Mouse (Mus musculus) adrenal gland, postnatal 25 days (tissue): ENCODE measurements at regions not wholly inside any gene's neighbourhood (a gene's known extent, or its start where the extent isn't known, plus 50 kb on each side); places are given as distances from the start of the nearest gene placed in this dataset.

Source experiments
- DNase-seq: peaks from one replicate; pipeline ENCODE4 v3.0.0; 2021; ENCODE audit warnings: mixed read lengths

DNA sequence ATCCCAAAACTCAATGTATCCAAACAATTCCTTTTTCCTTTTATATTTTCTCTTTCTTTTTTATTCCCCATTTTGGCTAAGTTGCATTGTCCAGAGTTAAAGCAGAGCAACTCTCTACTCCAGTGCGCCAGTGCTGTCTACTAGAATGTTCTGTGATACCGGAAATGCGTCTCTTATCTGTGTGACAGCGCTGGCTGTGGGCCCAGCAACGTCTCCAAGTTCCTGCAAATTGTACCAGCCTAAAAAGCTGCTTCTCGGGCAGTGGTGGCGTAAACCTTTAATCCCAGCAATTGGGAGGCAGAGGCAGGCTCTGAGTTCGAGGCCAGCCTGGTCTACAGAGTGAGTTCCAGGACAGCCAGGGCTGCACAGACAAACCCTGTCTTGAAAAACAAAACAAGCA lies 59.4 kb downstream of the Cox18 start:
- no peak for DNase-seq

DNA sequence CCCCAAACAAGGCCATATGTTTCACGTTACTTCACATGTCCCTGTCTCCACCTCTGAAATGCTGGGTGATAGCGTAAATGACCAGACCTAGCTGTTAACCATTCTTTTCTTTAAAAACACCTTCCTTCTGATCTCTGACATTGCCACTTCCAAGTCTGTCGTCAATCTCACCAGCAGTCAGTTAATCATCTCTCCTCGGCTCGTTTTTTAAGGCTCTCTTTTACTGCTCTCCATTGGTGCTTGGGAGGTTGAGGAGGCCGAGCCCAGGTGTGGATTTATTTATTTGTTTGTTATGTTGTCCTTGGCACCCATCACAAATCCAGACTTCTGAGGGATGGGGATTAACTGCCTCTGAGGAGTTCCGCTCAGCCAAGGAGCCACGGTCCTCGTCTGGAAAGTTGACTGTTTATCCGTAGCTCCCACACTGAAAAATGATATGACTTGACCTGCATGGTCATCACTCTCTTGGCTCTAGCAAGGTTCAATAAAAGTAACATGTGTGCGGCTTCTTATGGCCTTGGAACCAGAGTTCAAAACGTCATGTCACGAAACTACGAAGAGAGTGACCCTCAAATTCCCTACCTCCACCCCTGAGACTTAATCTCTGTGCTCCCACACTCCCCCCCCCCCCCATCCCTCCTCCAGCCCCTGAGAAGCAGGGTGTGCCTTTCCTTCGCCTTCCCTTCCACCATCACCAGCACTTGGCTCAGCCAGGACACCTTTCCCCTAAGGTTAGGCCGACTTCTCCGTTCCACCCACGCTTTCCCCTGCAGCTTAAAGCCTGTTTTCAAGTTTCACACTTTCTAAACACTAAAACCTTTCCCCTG lies 60.6 kb downstream of the Cox18 start:
- no peak for DNase-seq

DNA sequence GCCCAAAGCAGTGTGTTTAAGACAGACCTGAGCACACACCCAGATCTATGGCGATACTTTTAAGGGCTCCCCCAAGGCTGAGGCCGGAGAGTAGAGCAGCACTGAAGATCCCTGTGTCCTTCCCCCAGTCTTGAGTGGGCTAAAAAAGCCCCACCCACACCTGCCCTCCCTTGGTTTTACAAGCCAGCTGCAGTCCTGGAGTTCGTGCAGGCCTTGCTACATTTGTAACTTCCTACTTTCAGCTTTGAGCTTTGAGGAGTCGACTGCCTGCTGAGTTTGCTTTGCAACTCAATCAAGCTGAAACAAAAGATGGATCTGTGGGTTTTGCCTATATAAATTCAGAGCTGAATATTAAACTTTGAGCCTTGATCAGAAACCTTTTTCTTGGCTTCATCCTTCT lies 63.5 kb downstream of the Cox18 start:
- no peak for DNase-seq

DNA sequence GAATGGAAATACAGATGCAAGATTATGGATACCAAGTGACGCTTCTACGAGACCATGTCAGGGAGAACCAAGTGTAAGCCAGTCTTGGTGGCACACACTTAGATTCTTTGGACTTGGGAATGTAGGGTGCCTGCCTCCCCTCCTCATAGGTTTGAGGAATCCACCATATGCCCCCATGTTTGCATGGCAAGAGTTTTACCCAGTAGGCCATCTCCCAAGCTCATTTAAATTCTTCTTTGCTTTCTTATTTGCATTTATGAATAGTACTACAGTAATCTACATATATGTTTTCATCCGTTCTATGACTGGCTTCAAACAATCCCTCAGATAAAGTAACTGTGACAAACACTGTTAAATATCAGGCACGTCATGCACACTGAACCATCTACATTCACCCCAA lies 67.3 kb downstream of the Cox18 start:
- DNase-seq = no peak

DNA sequence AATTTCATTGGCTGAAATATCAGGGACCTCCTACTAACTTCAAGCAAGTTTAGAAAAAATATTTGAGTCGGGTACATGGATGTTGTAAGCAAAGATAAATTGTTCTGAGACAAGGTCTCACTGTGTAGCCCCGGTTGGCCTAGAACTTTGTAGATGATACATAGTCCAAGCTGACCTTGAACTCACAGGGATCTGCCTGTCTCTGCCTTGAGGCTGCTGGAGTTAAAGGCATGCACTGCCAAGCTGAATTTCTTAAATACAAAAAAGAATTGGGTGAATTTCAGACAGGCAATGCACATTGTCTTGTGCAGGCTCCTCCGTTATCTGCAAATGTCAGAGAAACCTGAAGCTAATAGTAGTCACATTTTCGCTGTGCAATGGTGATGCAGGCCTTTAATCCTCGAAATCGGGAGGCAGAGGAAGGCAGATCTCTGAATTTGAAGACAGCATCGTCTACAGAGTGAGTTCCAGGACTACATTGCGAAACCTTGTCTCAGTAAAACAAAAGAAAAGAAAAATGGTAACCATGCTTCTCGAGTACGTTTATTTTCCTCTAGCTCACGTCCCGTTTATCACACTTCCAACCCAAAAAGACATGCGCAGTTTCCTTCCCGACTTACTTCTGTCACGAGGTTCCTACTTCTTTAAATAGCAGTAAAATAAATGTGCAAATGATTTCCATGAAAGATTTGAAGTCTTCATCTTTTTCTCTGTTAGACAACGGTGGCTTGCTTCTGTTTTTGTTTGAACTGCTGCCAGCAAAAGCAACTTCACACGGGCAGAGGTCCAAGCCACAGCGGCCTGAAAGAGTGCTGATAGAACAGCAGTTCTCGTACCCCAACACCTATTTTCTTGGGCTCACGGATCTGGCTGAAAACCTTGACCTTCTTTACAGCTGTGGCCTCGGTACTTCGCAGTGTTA lies 73.9 kb downstream of the Cox18 start:
- peak; percentile 52 for DNase-seq

DNA sequence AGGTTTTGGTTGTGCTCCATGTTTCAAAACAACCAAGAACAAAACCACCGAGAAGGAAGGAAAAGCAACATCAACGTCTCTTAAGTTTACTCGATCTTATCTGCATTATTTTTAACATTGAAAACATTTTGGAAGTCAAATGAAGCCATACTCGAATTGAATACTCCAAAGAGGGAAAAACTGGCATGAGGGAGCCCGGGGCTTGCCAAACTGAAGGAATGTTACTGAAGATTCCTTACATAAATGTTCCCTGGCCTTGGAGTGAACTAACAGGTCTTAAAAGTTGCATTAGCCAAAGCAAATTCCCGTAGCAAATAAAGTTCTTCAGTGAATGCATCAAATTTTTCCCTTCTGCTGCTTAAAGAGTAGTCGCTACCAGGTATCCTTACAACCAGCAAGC lies 87.8 kb downstream of the Cox18 start:
- DNase-seq = no peak

DNA sequence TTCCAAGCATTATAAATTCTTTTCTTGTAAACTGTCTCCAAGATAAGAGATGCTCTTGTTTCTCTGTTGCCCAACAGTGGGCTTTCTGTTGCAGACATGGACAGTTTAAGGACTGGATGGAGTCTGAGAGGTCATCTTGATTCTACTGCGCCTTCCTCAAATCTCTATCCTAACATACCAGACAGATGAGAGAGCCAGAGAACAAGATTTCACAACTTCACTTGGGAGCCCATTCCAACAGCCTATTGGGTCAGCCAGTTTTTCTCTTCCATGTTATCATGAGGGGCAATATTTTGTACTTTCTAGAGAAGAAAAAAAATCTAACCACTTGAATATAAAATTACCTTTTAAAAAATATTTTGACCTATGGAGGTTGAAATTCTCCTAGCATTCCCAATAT lies 116.8 kb downstream of the Cox18 start:
- DNase-seq = no peak

DNA sequence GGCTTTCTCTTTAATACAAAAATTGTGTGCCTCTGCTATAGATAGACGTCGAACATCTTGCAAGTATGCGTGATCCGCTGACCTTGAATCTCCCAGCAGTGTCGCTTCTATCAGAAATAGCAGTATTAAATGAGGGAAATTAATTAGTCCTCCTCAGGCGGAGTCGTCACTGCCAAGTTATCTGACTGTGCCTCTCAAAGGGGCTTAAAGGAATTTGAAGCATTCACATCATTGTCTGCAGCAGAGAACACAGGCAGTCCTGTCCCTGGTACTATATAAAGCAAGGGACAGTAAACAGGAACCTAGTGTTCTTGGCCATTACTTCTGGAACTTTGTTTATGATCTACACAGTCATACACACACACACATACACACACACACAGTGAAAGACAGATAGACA lies 119.1 kb downstream of the Cox18 start:
- DNase-seq = no peak

DNA sequence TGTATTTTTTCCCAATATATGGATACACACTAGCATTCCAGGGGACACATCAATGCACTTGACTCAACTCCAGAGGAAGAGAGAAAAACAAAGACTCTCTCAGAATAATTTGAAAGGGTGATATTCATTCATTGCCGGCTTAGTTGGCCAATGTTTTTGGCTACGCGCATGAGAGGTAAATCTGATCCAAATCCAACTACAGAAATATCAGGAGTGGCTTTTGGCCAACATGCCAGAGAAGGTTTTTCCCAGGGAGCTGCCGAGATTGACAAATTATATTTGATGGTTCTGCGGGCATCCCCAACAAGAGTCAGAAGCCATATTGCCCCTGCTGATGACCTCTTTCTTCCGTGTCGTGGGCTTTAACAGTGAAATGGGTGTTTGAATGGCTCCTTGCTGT lies 135.3 kb downstream of the Cox18 start:
- no peak for DNase-seq

DNA sequence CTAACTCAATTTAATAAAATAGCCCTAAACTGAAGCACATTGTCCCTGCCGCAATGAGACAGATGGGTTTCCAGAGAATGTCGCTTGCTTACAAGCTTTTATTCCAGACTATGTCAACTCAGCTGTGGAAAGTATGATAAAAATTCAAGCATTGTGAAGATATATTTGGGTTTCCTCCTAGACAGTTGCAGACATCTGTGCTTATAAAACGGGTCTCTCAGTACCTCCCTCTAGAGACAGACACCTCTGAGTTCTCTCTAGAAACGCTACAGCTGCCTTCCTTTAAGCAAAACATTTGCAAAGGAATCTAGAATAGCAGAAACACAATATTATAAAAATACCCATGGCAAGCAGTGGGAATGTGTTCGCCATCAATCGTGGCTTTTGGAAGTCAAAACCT lies 137.3 kb downstream of the Cox18 start:
- no peak for DNase-seq

DNA sequence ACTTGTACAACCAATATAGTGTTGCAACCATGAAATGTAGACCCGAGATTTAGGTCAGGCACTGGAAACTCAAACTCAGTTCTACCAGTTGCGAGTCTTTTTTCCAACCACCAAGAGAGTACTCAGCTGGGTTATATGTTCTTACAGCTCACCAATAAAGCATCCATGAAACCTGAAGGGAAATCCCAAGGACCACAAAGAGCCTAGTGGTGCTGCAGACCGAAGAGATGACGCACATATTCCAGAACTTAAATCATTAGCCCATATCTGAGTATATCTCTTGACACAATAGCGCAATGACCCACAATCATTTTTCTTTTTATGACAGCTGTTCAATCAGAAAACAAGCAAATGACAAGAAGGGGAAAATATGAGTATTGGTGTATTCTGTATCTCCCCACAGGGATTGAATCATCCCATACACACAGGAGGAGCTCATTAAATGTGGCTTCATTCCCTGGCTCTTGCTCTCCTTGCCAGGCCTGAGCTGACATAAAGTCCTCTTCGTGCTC lies 146.7 kb downstream of the Cox18 start:
- no peak for DNase-seq

DNA sequence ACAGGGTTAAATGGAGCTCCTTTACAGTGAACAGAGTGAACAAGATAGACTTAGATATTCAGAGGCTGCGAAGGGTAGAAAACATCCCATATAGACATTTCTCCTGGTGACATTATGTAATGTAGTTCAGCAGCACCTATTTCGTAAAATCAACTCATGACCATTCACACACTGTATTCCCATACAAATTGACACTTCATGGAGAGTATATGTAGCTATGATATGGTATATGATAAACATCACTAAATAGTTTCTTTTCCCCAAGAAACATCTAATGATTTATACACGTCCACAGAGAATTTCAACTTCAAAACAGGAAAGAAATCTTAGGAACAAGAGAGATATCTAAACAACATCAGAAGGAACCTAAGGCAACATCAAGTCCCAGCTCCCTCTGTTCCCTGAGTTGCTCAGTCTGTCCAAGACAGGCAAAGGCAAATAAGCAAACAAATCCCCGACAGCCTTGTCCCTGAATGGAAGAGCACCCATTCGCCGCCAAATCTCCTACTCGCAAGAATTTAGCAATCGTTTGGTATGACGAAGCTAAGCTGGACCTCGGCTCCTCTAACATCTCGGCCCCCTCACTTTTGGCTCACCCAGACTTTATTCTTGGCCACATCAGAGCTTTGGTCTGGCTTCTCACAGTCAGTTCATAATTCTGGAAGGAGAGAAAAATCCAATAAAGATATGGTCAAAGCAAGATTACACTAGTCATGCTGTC lies 148.0 kb downstream of the Cox18 start:
- no peak for DNase-seq

DNA sequence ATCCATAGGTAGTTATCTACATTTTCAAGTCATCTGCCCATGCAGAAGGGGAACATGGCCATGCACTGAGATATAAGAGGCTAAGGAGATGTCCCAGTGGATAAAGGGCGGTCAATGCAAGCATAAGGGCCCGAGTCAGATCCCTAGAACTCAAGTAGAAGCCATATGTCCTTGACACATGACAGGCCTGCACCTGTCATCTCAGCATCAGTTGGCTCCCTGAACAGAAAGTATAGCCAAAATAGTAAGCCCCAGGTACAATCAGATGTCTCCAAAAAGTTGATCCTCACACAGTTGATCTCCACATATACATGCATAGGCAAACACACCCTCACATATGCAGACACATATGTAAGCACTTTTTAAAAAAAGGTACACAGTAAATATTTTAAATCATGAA lies 152.0 kb downstream of the Cox18 start:
- DNase-seq = no peak

DNA sequence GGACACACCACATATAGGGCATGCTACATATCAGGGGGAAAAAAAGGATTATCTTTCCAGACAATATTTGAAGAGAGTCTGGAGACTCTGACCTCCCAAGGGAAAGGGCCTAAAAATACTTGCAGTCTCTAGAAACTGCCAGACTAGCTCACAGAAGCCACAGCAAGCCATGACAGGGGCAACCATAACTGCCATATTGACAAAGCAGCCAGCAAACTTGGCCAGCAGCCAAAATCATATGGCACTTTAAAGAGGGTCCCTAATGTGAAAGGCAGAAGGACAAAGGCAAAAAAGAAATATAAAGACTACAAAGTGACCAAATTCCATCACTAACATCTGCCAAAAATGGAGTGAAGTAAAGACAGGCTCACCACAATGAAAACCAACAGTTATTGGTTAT lies 155.2 kb downstream of the Cox18 start:
- DNase-seq = no peak

DNA sequence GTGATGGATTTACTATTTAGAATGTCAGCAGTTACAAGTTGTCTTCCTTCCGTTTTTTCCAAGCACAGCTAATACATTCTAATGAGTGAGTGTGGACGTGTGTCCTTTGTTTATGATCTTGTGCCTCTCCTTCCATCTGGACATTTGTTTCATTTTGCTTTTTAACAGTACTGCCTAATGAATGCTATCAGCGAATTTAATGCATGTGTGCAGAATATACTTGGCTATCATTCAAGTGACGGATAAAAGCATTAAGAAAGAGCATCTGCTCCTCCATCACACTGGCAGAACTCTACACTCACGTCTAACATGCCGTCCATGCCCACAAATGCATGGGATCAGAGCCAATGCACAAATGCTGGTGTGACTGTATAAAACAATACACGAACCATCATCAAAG lies 156.0 kb downstream of the Cox18 start:
- DNase-seq = no peak

DNA sequence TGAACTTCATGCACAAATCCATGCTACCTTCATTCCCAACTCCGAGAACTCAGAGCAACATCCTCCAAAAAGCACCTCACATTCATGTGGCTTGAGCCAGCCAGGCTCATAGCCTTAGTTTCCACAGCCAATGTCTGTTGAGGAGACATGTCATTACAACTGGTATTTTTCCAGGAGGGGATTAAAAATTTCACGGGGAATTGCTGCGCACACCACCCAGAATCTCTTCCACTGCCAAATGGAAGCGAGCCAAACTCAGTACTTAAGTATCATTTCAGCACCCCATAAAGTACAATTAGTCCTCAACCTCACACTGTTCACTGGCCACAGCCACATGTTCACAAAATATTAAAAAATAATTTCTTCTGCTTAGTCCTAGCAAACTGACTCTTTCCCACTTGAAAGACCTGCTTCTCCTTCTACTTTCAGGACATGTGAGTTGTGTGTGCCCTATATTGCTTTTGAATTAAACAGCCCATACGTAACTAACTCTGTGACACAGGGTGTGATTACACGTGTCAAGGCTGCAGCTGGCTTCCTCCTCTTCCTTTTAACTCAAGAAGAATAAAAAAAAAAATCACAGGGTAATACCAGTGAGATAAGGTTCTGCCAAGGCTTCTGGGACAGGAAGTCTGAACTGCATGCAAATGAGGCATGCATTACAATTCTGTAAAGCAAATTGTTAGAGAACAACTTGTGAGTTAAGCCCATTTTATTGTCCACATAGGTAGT lies 157.8 kb downstream of the Cox18 start:
- DNase-seq = no peak

DNA sequence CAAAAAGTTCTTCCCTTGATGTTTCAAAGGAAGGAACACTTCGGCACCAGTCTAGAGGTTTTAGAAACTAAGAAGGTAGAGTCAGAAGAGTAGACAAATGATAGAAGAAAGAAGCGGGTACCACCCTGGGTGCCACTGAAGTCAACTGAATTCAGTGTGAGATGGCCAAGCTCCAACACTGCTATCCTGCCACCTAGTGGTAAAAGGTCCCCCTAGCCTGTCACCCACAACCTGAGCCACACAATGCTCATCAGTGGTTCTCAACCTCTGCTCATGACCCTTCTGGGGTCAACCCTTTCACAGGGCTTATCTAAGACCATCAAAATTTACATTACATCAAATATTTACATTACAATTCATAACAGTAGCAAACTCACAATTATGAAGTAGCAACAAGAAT lies 168.1 kb downstream of the Cox18 start:
- DNase-seq = peak; percentile 34

DNA sequence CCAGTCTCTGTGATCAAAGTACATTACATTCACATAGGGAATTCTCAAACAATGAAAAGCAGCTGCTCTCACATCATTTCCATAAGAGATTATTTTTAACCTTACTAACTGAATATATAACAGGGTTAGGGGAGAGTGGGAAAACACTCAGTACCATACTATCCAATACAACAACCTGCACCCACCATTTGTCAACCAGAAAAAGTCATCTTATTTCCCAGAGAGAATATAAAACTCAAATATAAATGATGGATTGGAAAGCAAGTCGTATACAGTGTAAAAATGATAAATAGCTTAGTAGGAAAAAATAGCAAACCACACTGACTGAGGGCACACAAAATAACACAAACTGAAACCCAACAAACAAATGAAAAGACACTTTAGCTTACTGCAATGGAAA lies 169.4 kb upstream of the Adamts3 start:
- DNase-seq = no peak

DNA sequence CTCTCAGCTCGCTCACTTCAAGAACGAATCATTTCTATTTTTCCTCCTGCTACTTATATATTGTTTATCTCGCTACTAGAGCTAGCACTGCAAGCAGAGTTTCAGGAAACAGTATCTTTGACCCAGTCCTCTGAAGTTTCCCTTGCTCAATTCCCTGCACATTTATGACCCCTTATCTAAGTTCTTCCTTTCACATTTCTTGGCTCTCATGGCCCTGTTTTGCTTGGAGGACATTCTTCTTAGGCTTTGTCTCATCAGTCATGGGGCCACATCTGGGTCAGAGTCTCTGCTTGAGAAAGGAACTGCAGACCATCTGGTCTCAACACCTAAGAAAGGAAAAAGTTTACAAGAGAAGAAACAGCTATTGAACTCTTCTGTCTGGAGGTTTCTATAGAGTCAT lies 166.7 kb upstream of the Adamts3 start:
- DNase-seq = no peak

DNA sequence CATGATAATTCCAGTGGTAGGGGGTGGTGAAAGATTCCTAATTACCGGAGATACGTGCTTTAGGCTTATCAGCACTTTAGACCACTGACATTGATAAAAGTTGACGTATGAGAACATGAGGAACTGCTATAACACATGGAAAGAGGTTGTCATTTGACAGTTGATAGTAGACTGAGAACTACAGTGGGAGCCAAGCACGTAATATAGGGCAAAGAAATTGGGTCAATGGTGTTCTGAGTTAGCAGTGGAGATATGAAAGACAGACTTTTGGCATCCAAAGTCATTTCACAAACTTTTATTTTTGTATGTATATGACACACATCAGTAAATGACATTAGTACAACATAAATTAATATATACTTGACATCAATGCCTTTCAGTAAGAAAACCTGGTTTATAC lies 159.6 kb upstream of the Adamts3 start:
- no peak for DNase-seq

DNA sequence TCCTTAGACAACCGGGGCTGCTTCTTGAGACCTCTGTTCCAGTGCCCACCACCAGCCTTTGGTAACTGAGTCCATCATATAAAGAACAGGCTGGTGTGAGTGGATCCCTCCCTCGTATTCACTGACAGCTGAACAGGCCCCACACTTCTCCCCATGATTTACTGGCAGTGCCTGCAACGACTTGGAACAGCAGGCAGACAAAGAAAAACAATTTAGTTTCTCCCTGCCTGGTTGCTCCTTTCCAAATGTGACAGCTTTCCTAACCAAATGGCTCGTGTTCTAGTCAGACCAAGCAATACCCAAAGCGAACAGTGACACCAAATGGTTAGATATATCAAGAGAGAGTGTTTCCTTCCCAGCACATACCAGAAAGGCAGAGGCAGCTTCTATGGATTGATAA lies 150.0 kb upstream of the Adamts3 start:
- no peak for DNase-seq

DNA sequence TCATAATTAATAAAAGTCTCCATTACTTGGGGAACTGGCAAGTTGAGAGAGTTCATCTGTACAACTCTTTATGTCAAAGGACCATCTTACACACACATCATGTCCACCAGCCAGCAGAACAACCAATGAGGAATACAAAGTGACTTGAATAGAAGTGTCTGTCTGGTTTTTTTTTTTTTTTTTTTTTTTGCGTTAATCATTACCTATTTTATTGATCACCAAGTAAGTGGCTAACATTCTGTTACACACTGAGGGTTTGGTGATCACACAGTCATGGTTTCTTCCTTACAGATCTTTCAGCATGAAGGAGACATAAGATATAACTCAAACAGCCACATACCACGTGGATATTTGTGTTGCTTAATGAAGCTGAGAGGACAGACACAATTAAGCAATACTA lies 147.6 kb upstream of the Adamts3 start:
- DNase-seq = no peak
